Mouse (Mus musculus): ENCODE measurements around the gene Sh2d3c. TPM values are rescaled to one million over a fixed set of nuclear protein-coding genes. Genes with fewer than 3 reads are reported as not detected.

The Sh2d3c gene
- 26.8 and 27.4 TPM in 2 replicates for polyA plus RNA-seq (2015; fragmentation: Nextera tagmentation; extraction: Ambion mirVana)

DNA sequence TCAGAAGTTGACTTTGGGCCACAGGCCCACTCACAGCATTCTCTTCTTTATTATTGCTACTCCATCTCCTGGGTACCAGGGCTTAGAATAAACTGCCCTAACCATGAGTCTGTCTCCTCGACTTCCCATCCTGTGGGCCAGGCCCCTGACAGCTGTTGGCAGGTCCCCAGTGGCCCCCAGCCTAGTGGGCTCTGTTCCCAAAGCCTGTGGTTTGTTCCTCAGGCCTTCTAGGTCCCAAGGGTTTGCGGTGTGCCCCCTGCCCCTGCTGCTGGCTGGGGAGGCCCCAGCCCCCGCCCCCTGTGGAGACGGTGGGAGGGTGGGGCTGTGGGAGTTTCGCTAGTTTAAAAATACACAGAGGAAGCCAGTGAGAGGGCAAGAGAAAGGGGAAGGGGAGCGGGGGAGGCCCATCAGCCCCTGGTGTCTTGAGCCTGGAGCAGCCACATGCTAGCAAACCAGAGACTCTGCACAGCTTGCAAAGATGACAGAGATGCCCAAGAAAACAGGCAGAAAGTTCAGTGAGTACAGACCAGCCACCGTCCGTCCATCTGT is at the start of gene Sh2d3c:
Sh2d3c (plus strand) TSS at position 375 of the 549 bp plus-strand sequence.
- H3K4me1 ChIP-seq (ENCODE audit: control insufficient read depth, insufficient read depth, low read length) = peaks cover 6% of the 10 kb centered on the region; the same call in 1 of the 2 replicates
- 21% methylated on average over 8 of the region's 8 CpGs for WGBS

DNA sequence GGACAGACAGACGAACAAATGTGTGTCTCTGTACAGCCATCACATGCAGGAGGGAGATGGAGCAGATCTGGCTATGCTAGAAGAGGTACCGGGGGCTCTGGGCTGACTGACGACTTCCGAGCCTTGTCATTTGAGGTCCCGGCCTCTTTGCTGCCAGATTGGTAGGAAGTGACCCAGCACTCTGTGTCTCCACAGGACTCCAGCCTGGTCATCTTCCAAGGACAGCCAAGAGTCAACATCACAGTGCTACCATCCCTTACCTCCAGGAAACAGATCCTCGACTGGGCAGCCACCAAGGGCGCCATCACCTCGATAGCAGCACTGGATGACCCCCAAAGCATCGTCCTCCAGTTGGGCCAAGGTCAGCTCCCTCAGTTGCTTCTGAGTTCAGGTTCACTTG is 49.7 kb upstream of the Sh2d3c start:
- Histone ChIP-seq H3K27me3 (ENCODE audit: control insufficient read depth, insufficient read depth, low read length) (no peaks in the 10 kb centered on the region), H3K4me2 (ENCODE audit: low read depth, low read length) (no peak overlapping the region), H3K9me3 (replicated peaks; ENCODE audit: control insufficient read depth, low read length) (no peaks in the 10 kb centered on the region), H3K36me3 (ENCODE audit: control insufficient read depth, insufficient read depth, low read length) (peaks cover 3% of the 10 kb centered on the region; the same call in 1 of the 2 replicates), H3K9ac (ENCODE audit: low read length) (no peak overlapping the region), H3K27ac (ENCODE audit: low read length) (no peak overlapping the region), H3K4me1 (ENCODE audit: control insufficient read depth, insufficient read depth, low read length) (peaks cover 4% of the 10 kb centered on the region; the same call in 1 of the 2 replicates), H3K4me3 (replicated peaks; ENCODE audit: low read length) (no peak overlapping the region)
- ATAC-seq (ENCODE audit: insufficient read depth, low FRiP score) = no peak
- 88% methylated on average over 9 of the region's 9 CpGs for WGBS

More for the DNA sequence above, at the start of gene Sh2d3c:
- peak within 1 kb of the TSS; percentile 64 for H3K9ac ChIP-seq (ENCODE audit: low read length)
- H3K27me3 ChIP-seq (ENCODE audit: control insufficient read depth, insufficient read depth, low read length) = no peaks in the 10 kb centered on the region
- peak within 1 kb of the TSS; percentile 43 for H3K27ac ChIP-seq (ENCODE audit: low read length)
- no peaks in the 10 kb centered on the region for H3K36me3 ChIP-seq (ENCODE audit: control insufficient read depth, insufficient read depth, low read length)
- no peaks in the 10 kb centered on the region for H3K9me3 ChIP-seq (replicated peaks; ENCODE audit: control insufficient read depth, low read length)
- H3K4me2 ChIP-seq (ENCODE audit: low read depth, low read length) = peak within 1 kb of the TSS; percentile 50
- H3K4me3 ChIP-seq (replicated peaks; ENCODE audit: low read length) = peak within 1 kb of the TSS; percentile 36
- ATAC-seq (ENCODE audit: insufficient read depth, low FRiP score) = peak; percentile 68; the same call in 1 of the 2 replicates

DNA sequence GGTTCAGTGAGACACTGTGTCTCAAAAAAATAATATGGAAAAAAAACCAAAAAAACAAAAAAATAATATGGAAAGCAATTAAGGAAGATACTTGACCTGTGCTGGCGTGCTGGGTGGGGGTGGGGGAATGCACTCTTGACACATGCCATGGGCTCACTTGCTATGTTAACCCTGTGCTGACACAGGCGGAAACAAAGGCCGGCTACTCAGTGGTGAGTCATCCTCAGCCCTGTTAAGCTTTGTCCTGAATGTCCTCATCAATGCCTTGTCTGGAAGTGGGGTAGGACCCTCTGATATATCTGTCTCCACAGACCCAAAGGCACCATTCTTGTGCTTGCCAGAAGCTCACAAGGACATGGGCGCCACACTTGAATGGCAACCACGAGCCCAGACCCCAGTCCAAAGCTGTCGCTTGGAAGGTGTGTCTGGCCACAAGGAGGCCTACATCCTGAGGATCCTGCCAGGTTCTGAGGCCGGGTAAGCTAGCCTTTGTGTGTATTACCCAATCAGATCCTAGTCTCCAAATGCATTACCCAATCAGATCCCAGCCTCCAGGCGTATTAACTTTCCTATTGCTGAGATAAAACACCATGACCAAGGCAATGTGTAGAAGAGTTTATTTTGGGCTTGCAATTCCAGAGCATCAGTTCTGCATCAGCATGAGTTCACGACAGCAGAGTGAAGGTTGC is 48.8 kb upstream of the Sh2d3c start:
- H3K27me3 ChIP-seq (ENCODE audit: control insufficient read depth, insufficient read depth, low read length) = no peaks in the 10 kb centered on the region
- no peak overlapping the region for H3K27ac ChIP-seq (ENCODE audit: low read length)
- H3K36me3 ChIP-seq (ENCODE audit: control insufficient read depth, insufficient read depth, low read length) = peaks cover 3% of the 10 kb centered on the region; the same call in 1 of the 2 replicates
- H3K9me3 ChIP-seq (replicated peaks; ENCODE audit: control insufficient read depth, low read length) = no peaks in the 10 kb centered on the region
- no peak for ATAC-seq (ENCODE audit: insufficient read depth, low FRiP score)
- no peak overlapping the region for H3K4me3 ChIP-seq (replicated peaks; ENCODE audit: low read length)
- H3K4me1 ChIP-seq (ENCODE audit: control insufficient read depth, insufficient read depth, low read length) = peaks cover 4% of the 10 kb centered on the region; the same call in 1 of the 2 replicates
- WGBS = 68% methylated on average over 9 of the region's 9 CpGs
- H3K4me2 ChIP-seq (ENCODE audit: low read depth, low read length) = no peak overlapping the region
- H3K9ac ChIP-seq (ENCODE audit: low read length) = no peak overlapping the region

DNA sequence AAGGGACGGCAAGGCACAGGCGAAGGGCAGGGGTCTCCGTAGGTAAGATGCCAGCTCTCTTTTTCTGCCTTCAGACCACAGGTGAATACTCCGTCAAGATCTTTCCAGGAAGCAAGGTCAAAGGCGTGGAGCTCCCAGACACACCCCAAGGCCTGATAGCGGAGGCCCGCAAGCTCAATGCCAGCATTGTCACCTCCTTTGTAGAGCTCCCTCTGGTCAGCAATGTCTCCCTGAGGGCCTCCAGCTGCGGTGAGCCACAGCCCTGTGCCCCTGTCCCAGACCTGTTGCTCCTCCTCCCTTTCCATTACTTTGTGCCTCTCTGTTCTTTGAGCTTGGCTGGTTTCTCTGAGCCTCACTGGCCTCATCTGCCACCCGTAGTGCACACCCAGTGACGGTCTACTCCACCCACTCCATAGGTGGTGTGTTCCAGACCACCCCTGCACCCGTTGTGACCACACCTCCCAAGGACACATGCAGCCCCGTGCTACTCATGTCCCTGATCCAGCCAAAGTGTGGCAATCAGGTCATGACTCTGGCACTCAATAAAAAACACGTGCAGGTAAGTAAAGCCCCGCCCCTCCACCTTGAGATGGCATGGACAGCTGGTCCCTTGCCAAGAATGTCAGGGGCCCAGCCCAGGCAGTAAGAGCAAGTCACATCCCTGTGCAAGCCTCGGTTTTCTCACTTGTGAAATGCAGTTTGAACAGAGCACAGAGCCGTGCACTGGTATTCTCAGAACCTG is 47.5 kb upstream of the Sh2d3c start:
- no peak overlapping the region for H3K4me3 ChIP-seq (replicated peaks; ENCODE audit: low read length)
- H3K4me2 ChIP-seq (ENCODE audit: low read depth, low read length) = no peak overlapping the region
- no peaks in the 10 kb centered on the region for H3K9me3 ChIP-seq (replicated peaks; ENCODE audit: control insufficient read depth, low read length)
- WGBS = 59% methylated on average over 16 of the region's 16 CpGs
- H3K36me3 ChIP-seq (ENCODE audit: control insufficient read depth, insufficient read depth, low read length) = peaks cover 3% of the 10 kb centered on the region; the same call in 1 of the 2 replicates
- H3K4me1 ChIP-seq (ENCODE audit: control insufficient read depth, insufficient read depth, low read length) = peaks cover 4% of the 10 kb centered on the region; the same call in 1 of the 2 replicates
- no peak overlapping the region for H3K9ac ChIP-seq (ENCODE audit: low read length)
- no peaks in the 10 kb centered on the region for H3K27me3 ChIP-seq (ENCODE audit: control insufficient read depth, insufficient read depth, low read length)
- H3K27ac ChIP-seq (ENCODE audit: low read length) = peak overlapping the region; percentile 25; the same call in 1 of the 2 replicates
- ATAC-seq (ENCODE audit: insufficient read depth, low FRiP score) = peak; percentile 80

DNA sequence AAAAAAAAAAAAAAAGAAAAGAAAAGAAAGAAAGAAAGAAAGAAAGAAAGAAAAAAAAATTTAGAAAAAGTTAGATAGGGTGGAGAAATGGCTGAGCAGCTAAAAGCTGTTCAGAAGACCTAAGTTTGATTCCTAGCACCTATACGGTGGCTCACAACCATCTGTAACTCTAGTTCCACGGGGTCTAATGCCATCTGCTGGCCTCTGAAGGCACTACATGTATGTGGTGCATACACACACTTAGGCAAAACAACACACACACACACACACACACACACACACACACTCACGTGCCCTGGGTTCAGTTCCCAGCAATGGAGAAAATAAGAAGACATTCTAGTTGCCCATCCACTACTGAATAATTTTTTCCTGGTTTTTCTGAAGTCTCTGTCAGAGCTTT is 44.0 kb upstream of the Sh2d3c start:
- H3K27me3 ChIP-seq (ENCODE audit: control insufficient read depth, insufficient read depth, low read length) = no peaks in the 10 kb centered on the region
- WGBS = 88% methylated on average over 3 of the region's 3 CpGs
- ATAC-seq (ENCODE audit: insufficient read depth, low FRiP score) = no peak
- no peak overlapping the region for H3K4me2 ChIP-seq (ENCODE audit: low read depth, low read length)
- no peaks in the 10 kb centered on the region for H3K9me3 ChIP-seq (replicated peaks; ENCODE audit: control insufficient read depth, low read length)
- H3K27ac ChIP-seq (ENCODE audit: low read length) = no peak overlapping the region
- no peak overlapping the region for H3K9ac ChIP-seq (ENCODE audit: low read length)
- peaks cover 3% of the 10 kb centered on the region; the same call in 1 of the 2 replicates for H3K36me3 ChIP-seq (ENCODE audit: control insufficient read depth, insufficient read depth, low read length)
- no peak overlapping the region for H3K4me3 ChIP-seq (replicated peaks; ENCODE audit: low read length)
- H3K4me1 ChIP-seq (ENCODE audit: control insufficient read depth, insufficient read depth, low read length) = peaks cover 25% of the 10 kb centered on the region

DNA sequence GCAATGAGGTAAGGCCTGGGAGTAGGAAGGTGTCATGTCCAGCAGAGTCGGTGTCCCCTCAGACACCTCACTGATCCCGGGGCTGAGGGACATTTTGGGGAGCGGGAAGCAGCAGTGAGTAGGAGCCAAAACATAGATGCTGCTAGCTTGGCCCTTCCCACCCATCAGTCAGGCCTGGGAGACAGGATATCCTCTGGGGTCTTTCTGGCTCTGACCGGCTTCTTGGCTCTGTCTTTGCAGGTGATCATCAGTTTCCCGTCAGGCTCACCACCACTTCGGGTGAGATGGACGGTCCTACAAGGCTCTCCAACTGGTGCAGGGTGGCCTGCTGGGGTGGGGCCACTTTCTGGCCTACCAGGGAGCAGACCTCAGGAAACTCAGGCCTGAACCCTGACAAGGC is 43.2 kb upstream of the Sh2d3c start:
- no peak overlapping the region for H3K4me3 ChIP-seq (replicated peaks; ENCODE audit: low read length)
- 81% methylated on average over 7 of the region's 7 CpGs for WGBS
- H3K36me3 ChIP-seq (ENCODE audit: control insufficient read depth, insufficient read depth, low read length) = peaks cover 3% of the 10 kb centered on the region; the same call in 1 of the 2 replicates
- H3K27me3 ChIP-seq (ENCODE audit: control insufficient read depth, insufficient read depth, low read length) = no peaks in the 10 kb centered on the region
- ATAC-seq (ENCODE audit: insufficient read depth, low FRiP score) = no peak
- H3K4me2 ChIP-seq (ENCODE audit: low read depth, low read length) = no peak overlapping the region
- no peak overlapping the region for H3K27ac ChIP-seq (ENCODE audit: low read length)
- H3K9me3 ChIP-seq (replicated peaks; ENCODE audit: control insufficient read depth, low read length) = no peaks in the 10 kb centered on the region
- no peak overlapping the region for H3K9ac ChIP-seq (ENCODE audit: low read length)
- peaks cover 23% of the 10 kb centered on the region for H3K4me1 ChIP-seq (ENCODE audit: control insufficient read depth, insufficient read depth, low read length)

DNA sequence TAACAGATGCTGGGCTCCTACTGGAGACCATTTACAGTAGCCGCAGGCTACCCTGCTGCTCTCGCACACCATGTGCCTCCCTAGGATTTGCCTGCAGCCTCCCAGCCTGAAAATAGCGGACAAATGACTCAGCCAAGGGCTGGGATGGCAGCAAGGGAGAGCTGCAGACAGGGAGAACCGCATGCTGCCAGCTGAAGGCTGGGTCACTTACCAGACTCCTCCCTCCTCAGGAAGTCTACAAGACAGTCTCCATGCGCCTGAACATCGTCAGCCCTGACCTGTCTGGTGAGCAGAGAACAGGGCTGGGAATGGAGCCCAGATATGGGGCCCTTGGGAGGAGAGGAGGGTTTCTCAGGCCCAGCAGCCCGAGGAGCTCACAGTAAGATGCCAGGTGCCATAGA is 40.8 kb upstream of the Sh2d3c start:
- ATAC-seq (ENCODE audit: insufficient read depth, low FRiP score) = peak; percentile 78; the same call in 1 of the 2 replicates
- Histone ChIP-seq H3K27me3 (ENCODE audit: control insufficient read depth, insufficient read depth, low read length) (no peaks in the 10 kb centered on the region), H3K27ac (ENCODE audit: low read length) (peak overlapping the region; percentile 84), H3K4me2 (ENCODE audit: low read depth, low read length) (no peak overlapping the region), H3K4me3 (replicated peaks; ENCODE audit: low read length) (no peak overlapping the region), H3K36me3 (ENCODE audit: control insufficient read depth, insufficient read depth, low read length) (peaks cover 16% of the 10 kb centered on the region), H3K9ac (ENCODE audit: low read length) (peak overlapping the region; percentile 60), H3K9me3 (replicated peaks; ENCODE audit: control insufficient read depth, low read length) (no peaks in the 10 kb centered on the region), H3K4me1 (ENCODE audit: control insufficient read depth, insufficient read depth, low read length) (peaks cover 23% of the 10 kb centered on the region)
- 28% methylated on average over 7 of the region's 7 CpGs for WGBS

DNA sequence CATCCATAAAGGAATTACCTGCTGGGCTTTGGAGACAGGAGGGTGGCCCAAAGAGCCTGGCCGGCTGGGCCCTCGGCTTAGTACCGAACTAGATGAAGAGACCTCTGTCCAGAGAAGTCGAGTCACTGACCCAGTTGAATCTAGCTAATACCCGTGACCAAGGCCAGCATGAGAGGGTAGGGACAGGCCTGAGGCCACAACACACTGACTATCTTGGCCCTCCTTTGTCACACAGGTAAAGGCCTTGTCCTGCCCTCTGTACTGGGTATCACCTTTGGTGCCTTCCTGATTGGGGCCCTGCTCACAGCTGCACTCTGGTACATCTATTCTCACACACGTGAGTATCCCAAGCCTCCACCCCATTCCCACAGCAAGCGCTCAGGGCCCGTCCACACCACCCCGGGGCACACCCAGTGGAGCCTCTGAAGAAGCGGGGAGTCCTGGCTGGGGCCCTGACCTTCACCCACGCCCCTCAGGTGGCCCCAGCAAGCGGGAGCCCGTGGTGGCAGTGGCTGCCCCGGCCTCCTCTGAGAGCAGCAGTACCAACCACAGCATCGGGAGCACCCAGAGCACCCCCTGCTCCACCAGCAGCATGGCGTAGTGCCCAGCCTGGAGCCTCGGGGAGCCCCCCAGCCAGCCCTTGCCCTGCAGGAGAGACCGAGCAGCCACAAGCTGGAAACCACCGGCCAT is 39.7 kb upstream of the Sh2d3c start:
- WGBS = 79% methylated on average over 19 of the region's 19 CpGs
- ATAC-seq (ENCODE audit: insufficient read depth, low FRiP score) = no peak
- H3K4me2 ChIP-seq (ENCODE audit: low read depth, low read length) = no peak overlapping the region
- no peaks in the 10 kb centered on the region for H3K27me3 ChIP-seq (ENCODE audit: control insufficient read depth, insufficient read depth, low read length)
- 0 out of 2 replicates have a peak overlapping the region, but pooled peaks have one; percentile 24 for H3K9ac ChIP-seq (ENCODE audit: low read length)
- H3K4me3 ChIP-seq (replicated peaks; ENCODE audit: low read length) = no peak overlapping the region
- H3K36me3 ChIP-seq (ENCODE audit: control insufficient read depth, insufficient read depth, low read length) = peaks cover 18% of the 10 kb centered on the region
- H3K9me3 ChIP-seq (replicated peaks; ENCODE audit: control insufficient read depth, low read length) = no peaks in the 10 kb centered on the region
- H3K4me1 ChIP-seq (ENCODE audit: control insufficient read depth, insufficient read depth, low read length) = peaks cover 23% of the 10 kb centered on the region
- peak overlapping the region; percentile 84 for H3K27ac ChIP-seq (ENCODE audit: low read length)
